Mouse (Mus musculus) stomach, adult 2 months (tissue): ENCODE measurements around the gene Slc22a19. TPM values are rescaled to one million over a fixed set of nuclear protein-coding genes. Genes with fewer than 3 reads are reported as not detected.

Experiments used
- polyA plus RNA-seq: library from polyadenylated mRNA; depleted of rRNA; stranded (reverse); fragments of >200 nt; gene quantifications from 2 replicates; pipeline ENCODE4 v1.2.3, GENCODE M21; 2012; rRNA removed

Slc22a19 gene
- polyA plus RNA-seq, result not detected in 2 replicates

GRCm38 (mm10) chr19:7711148-7711547 lies at the start of gene Slc22a19:
Gene Slc22a19 (minus strand): TSS chr19:7711310.

Other genes starting within 250 kb of the Slc22a19 start
- gene Rtn3, start 228.0 kb downstream of the Slc22a19 start, polyA plus RNA-seq, result 42.4 and 79.8 TPM in 2 replicates
- 2.2 and 3.9 TPM in 2 replicates for gene Atl3, start 217.3 kb downstream of the Slc22a19 start, polyA plus RNA-seq
- gene Pla2g16, start 153.9 kb downstream of the Slc22a19 start, polyA plus RNA-seq, result 5.0 and 5.6 TPM in 2 replicates
- 5.2 and 6.3 TPM in 2 replicates for gene Lgals12, start 104.1 kb downstream of the Slc22a19 start, polyA plus RNA-seq
- 0.39 and 0.48 TPM in 2 replicates for gene Hrasls5, start 98.8 kb downstream of the Slc22a19 start, polyA plus RNA-seq
- not detected in 2 replicates for gene Slc22a26, start 91.4 kb upstream of the Slc22a19 start, polyA plus RNA-seq